Mouse (Mus musculus): ENCODE results near the gene Hes6. TPM values are rescaled to one million over a fixed set of nuclear protein-coding genes. Genes with fewer than 3 reads are reported as not detected.

Gene Hes6
- polyA plus RNA-seq, 1 experiment, result 144 TPM

DNA sequence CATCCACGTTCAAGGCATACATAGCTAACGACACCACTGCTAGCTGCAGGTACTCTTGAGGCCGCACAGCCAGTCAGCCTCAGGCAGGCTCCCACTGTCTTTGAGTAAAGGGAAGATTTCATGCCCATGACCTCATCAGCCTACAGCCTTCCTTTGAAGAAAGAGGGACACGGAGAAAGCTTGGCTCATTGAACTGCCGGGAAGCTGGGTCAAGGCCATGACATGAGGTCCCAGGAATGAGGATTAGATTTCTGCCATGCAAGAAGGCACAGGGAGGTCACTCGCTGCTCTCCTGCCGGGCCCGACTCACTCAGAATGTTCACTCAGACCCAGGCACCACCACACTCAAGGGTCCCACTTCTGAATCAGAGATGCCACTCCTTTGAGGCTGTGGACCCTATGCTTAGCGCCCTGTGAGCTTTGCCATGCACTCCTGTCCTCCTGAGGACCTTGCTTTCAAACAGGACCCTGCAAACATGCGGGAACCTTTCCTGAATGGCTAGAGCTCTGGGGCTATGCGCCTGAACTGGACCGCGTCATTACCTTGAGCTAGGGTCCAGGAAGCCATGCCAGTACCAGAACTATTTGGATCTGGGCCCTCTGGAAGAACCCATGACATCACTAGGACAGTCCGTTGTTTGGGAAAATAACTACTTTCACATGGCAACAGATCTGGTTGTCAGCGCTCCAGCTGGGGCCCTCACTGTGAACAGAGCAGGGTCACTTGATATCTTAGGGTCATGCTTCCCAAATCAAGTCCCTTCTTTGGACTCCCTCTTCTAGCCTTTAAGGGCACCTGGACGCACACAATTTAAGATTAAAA is 48.8 kb downstream of the Hes6 start:
- DNase-seq (ENCODE audit: low read depth), result no peak
- no peak for TF ChIP-seq CTCF (IDR thresholded peaks at IDR 0.05; ENCODE audit: borderline replicate concordance, extremely low read depth, insufficient read depth, insufficient read length)
- no peak for TF ChIP-seq POLR2A (IDR thresholded peaks at IDR 0.05; ENCODE audit: borderline replicate concordance, extremely low read depth, insufficient read depth, insufficient read length, poor library complexity, severe bottlenecking)

DNA sequence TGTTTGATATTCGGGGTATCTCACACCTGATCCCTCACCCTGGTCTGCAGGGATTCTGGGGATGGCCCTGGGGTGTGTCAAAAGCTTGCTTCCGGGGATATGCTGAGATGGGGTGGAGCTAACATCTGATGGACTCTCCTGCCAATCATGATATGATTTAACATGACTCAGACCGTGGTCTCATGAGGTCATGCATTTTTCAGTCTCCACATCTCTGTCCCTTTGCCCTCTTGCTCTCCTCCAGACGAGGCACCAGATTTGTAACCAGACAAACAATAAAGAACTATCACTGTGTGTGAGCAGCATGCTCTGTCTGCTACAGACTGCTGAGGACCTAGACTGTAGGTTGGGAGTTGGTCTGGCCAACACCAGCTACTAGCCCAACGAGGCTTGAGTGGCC is 51.7 kb downstream of the Hes6 start:
- TF ChIP-seq POLR2A (IDR thresholded peaks at IDR 0.05; ENCODE audit: borderline replicate concordance, extremely low read depth, insufficient read depth, insufficient read length, poor library complexity, severe bottlenecking) (no peak), CTCF (IDR thresholded peaks at IDR 0.05; ENCODE audit: borderline replicate concordance, extremely low read depth, insufficient read depth, insufficient read length) (no peak)
- no peak for DNase-seq (ENCODE audit: low read depth)

Other genes starting within 250 kb of the Hes6 start
- 2.6 and 3.8 TPM in 2 replicates for gene Ramp1, start 234.2 kb downstream of the Hes6 start, polyA plus RNA-seq (2012; rRNA removed)
- 45.8 and 58.6 TPM in 2 replicates for gene Ube2f, start 163.7 kb downstream of the Hes6 start, polyA plus RNA-seq (2012; rRNA removed)
- gene Scly, start 115.7 kb downstream of the Hes6 start, polyA plus RNA-seq (2012; rRNA removed), result 11.9 and 12.7 TPM in 2 replicates
- gene Espnl, start 92.0 kb downstream of the Hes6 start, polyA plus RNA-seq (2012; rRNA removed), result 0.08 and 0.10 TPM in 2 replicates
- 0.15 and 0.22 TPM in 2 replicates for gene Klhl30, start 63.0 kb downstream of the Hes6 start, polyA plus RNA-seq (2012; rRNA removed)
- gene Erfe, start 47.6 kb downstream of the Hes6 start, polyA plus RNA-seq (2012; rRNA removed), result 0.26 and 0.40 TPM in 2 replicates
- 118 and 128 TPM in 2 replicates for gene Ilkap, start 15.2 kb downstream of the Hes6 start, polyA plus RNA-seq (2012; rRNA removed)
- 8.9 and 9.4 TPM in 2 replicates for gene Per2, start 45.3 kb upstream of the Hes6 start, polyA plus RNA-seq (2012; rRNA removed)
- 18.3 and 20.1 TPM in 2 replicates for gene Traf3ip1, start 80.6 kb upstream of the Hes6 start, polyA plus RNA-seq (2012; rRNA removed)
- gene Asb1, start 126.5 kb upstream of the Hes6 start, polyA plus RNA-seq (2012; rRNA removed), result 15.5 and 16.9 TPM in 2 replicates

All from brain, embryonic 14.5 days (tissue).